Mouse (Mus musculus) spleen, adult 2 months (tissue): Measurements from ENCODE around the gene Kazn.

Experiments used
- CTCF ChIP-seq: fragments of 200-500 bp; IDR thresholded peaks from 2 replicates; pipeline ENCODE4 v1.5.1; 2011; ENCODE audit warnings: mild to moderate bottlenecking, inconsistent platforms; ENCODE audit not compliant: insufficient read depth, insufficient read length, insufficient replicate concordance; ENCODE audit errors: extremely low read depth
- POLR2A ChIP-seq: fragments of 200-500 bp; IDR thresholded peaks from 2 replicates; pipeline ENCODE4 v1.6.1; 2011; ENCODE audit warnings: low read depth, low read length, inconsistent platforms

DNA sequence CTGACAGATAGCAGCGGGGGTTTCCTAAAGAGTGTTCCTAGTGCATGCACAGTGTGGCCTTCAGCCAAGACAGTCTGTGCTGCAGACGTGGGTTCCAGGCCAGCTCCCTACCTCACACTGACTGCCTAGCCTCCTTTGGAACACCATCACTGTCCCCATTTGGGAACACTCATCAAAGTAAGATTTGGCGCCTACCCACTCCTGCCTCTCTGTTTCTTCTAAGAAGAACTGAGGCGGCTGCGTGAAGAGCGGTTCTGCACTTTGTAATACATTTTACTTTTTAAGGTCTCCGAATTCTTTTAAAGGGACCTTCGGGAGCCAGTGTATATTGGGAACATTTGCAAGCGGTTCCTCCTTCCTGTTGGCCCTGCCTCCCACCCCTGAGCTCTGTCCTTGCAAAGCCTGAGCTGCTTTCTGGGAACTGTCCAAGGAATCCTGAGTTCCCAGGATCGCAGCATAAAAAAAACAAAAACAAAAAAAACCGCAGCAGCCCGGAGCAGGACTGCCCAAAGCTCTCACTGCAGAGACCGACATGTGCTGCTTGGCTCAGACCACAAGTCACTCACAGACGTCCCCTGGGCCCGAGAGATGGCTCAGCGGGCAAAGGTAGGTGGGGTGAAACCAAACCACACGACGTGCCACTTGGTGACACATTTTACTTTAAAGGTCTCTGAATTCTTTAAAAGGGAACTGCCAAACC is 161.5 kb downstream of the Kazn start:
- no peak for TF ChIP-seq POLR2A
- no peak for TF ChIP-seq CTCF
